Mouse (Mus musculus) monocyte, adult 2 months (primary cell): Measurements from ENCODE around the gene Lyve1.
A peak's percentile ranks its signal among the peaks of the same experiment; 100 is the strongest.

Experiments
- DNase-seq, 2 experiments: peaks; one replicate each; pipeline ENCODE4 v3.0.0; 2022; ENCODE audit warnings: low spot score in 2 of 2, low read depth in 1 of 2

Lyve1 gene

GRCm38 (mm10) chr7:110854519-110854918, 8.5 kb downstream of the Lyve1 start:
- DNase-seq: no peak

- DNase-seq: no peak
Measured at GRCm38 (mm10) chr7:110853611-110854010, 9.4 kb downstream of the Lyve1 start.

DNA sequence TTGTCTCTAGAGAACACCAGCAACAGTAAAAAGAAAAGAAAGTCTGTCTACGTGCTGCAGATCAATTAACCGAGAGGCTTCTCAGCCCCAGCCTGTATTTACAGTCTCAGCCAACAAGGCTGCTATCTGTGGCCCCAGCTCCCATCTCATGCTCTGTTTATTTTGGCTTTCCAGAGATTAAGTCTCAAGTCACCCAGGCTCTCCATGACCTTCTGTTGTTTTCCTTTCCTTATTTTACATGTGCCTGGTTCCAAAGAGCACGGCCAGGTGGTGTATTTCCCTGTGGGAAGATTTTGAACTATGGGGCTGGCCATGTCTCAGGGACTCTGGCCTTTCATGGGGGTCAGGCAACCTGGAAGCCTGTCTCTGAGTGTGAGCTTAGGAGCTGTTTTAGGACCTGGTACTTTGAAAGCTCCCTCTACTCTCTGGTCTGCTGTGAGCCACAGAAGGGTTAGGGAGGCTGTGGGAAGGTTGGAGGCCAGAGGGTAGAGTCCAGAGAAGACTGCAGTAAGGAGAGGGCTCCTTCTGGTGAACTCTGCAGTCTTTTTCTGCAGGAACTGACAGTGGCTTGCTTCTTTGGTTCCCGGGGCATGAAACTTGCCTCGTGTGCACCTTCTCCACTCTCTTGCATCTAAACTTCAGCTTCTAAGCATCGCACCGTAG, 11.4 kb downstream of the Lyve1 start:
- DNase-seq: no peak

- DNase-seq: no peak
Measured at GRCm38 (mm10) chr7:110848371-110848770, 14.7 kb downstream of the Lyve1 start.

GRCm38 (mm10) chr7:110847321-110847720, 15.7 kb downstream of the Lyve1 start:
- no peak for DNase-seq

- peak; percentile 83 to 84 for DNase-seq
Measured at GRCm38 (mm10) chr7:110843916-110844874, 18.8 kb downstream of the Lyve1 start, which contains the start of gene Rnf141. TSS of gene Rnf141 (minus strand) at chr7:110844457.

DNA sequence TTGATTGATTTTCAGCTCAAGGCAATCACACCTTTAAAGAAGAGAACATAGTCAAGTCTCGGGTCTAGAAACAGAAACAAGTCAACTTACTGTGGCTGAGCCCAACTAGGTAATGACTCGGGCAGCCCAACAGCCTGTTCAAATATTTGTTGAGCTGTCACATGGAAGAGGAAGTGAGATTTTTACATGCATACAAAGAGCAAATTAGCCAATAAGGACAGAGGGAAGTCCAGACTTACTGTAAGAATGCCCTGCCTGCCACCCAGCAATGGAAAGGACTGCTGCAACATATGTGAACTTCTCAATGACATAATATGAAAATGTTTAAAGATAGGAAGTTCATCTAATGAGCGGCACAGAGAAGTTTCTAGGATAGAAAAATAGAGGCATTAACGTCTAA, 22.7 kb downstream of the Lyve1 start:
- peak; percentile 30 to 34 for DNase-seq

- no peak for DNase-seq
Measured at GRCm38 (mm10) chr7:110834522-110834921, 28.5 kb downstream of the Lyve1 start.

- no peak for DNase-seq
Measured at GRCm38 (mm10) chr7:110834018-110834417, 29.0 kb downstream of the Lyve1 start.

- no peak for DNase-seq
Measured at GRCm38 (mm10) chr7:110833024-110833423, 30.0 kb downstream of the Lyve1 start.

DNA sequence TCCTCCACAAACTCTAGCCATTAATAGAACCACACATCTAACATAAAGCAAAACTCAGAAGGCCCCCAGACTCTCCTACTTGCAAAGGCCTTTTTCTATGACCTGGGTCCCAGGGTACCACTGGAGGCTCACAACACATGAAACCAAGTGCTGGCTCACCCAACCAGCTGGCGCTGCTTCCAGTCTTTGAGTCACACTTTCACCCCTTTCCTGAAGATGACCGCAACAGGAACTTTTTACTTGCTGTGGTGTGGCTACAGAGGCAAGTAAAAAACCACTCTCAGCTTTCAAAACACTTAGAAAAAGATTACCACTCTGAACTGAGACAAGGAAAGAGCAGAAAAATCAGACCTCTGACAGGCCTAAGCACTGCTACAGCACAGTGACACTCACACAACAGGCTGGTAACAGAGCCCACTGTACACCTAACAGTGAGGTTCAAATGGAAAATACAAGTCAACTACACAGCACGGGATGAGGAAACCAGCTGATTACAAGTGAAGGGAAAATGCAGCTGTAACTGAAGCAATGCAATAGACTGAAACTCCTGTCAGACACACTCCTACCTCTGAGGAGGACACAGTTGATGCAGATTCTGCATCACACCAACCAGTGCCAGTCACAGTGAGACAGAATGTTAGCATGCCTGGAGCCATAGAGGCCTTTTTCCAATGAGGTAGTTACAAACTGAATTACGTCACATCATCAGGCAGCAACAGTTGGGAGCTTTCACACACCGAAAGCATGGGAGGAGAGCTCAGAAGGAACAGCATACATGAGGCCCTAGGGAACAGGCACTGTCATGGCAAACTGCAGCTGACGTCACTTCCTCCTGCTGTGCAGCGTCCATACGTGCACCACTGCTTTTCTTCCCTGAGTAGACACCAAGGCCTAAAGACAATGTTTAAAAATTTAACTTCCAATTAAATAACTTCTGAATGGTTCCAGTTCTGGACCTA, 38.8 kb downstream of the Lyve1 start:
- peak in 1 of 2 experiments; percentile 47 for DNase-seq

DNA sequence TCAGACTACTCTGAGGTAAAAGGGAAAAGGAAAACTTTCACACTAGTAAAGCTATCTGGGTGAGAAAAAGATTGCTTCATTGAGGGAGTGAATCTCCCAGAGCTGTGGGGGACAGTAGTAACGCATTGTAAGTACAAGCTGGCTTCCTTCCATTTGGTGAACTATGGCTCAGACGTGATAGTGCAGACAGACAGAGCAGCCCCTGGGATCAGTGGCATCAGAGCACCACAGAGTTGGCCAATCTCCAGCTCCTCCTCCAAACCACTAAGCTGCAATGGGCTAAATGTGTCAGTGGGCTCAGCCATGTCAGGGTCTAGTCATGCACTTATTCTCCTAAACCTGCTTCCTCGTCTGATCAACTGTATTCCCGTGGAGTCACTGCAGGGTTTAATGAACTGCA, 39.4 kb downstream of the Lyve1 start:
- no peak for DNase-seq

DNA sequence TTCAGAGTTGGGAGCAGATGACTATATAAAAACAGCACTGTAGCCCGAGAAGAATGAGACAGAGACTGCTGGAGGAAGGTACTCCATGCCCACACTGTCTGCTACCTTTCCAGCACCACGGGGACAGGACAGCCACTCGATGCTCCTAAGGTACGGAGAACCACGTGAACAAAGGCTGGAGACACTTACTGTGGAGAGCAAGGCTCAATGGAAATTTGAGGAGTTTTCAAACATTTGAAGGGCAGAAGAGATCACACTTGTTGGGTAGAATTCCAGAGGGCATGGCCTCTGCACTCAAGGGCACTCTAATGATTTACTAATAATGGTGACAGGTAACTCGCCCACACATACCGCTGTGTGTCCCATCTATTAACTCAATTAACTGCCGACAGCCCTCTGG, 40.0 kb downstream of the Lyve1 start:
- DNase-seq: no peak

DNA sequence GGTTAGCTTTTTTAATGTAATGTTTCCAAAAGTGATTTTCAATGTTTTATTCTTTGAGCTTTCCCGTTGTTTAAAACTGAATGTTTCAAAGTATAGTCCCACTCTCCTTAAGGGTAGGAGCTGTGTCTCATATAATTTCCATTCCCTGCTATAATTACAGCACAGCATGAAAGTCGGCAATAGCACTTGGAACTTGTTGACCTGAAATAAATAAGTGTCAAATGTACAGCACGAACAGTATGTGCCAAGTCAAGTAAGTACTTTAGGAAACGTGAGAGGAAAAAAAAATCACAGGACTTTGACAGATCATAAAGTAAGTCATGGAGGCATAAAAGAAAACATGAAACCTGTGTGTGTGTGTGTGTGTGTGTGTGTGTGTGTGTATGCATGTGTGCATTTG, 41.0 kb downstream of the Lyve1 start:
- DNase-seq: no peak

DNA sequence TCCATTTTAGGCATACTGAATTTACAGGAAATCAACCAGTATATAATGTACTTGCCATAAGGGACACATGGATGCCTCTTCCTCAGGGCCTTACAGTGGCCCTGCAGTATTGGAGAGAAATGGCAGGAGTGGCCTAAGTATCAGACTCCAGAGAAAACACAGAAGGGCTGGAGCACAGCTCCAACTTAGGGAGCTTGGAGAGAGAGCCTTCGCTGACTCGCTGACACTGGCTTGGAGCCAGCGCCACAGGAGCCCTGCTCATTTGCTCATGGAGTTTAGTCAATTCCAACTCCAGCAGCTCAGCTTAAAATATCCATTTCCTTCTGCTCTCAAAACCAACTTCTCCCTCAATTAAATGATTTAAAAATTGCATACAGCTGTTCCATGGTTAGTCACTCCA, 41.4 kb downstream of the Lyve1 start:
- no peak for DNase-seq

DNA sequence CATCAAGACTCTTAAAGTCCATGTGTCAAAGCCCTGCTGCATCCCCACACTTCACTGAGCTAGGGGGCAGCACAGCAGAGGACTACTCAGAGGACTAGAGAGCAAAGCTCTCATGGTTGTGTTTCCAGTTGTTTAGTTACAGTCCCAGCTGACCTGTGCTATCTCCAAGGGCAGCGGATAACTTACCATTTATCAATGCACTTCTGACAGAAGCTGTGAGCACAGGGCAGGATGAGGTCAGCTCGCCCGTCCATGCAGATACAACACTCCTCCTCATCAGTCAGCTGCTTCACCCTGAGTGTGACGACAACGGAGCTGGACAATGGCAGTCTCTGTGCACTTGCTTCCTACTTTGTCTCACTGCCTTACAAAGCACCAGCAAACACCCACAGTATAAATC, 42.0 kb downstream of the Lyve1 start:
- no peak for DNase-seq

- no peak for DNase-seq
Measured at GRCm38 (mm10) chr7:110818787-110819350, 44.2 kb downstream of the Lyve1 start.

DNA sequence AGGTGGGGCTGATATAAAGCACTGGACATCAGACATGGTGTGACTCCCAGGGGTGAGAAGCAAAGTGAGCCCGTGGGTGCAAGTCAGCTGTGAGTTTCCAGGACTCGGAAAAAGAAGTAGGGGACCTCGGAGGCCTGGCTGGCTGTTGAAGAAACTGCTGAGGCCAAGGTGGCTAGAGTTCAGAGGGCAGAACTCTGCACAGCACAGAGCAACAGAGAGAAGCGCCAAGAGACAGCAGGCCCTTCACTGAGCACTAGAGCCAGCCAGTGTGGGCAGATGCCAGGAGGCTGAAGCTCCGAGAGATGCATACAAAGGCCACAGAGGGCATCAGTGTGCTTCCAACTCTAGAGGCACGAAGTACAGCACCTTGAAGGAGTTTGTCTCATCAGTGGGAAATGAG, 44.8 kb downstream of the Lyve1 start:
- DNase-seq: no peak

- DNase-seq: no peak
Measured at GRCm38 (mm10) chr7:110816037-110816436, 47.0 kb downstream of the Lyve1 start.

DNA sequence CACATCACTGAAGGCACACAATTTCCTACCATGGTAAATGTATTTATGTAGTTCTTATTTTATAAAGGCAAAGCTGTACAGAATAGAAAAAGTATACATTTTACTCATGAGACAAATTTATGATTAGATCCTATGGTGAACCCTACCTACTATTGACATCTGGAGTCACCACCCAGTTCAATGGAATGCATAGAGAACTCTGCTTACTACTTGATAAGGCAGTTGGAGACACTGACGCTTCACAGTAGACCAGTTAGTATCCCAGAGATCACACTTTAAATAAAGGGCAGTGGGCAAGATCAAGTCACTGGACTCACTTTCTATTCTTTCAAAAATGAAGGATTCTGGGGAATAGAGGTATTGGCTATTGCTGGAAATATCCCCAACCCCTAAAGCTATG, 49.1 kb downstream of the Lyve1 start:
- DNase-seq: no peak

- DNase-seq: no peak
Measured at GRCm38 (mm10) chr7:110811529-110811928, 51.5 kb downstream of the Lyve1 start.
